Mouse (Mus musculus) embryonic facial prominence, embryonic 14.5 days (tissue): ENCODE data around the gene Hist4h4. TPM values are rescaled to one million over a fixed set of nuclear protein-coding genes. Genes with fewer than 3 reads are reported as not detected.

ENCODE experiments used
- ATAC-seq: fragments of 200-750 bp; cut with Nextera tagmentation; 2 replicates; pipeline ENCODE4 v1.8.0; 2017; ENCODE audit warnings: low read depth, moderate number of reproducible peaks, moderate TSS enrichment
- DNase-seq: peaks from one replicate; pipeline ENCODE4 v3.0.0-alpha.2; 2015; ENCODE audit warnings: low spot score
- H3K27ac ChIP-seq: fragments of 300-500 bp; sonication (generic); replicated peaks from 2 replicates; pipeline ENCODE4 v1.5.1; 2014; ENCODE audit warnings: low read depth, mild to moderate bottlenecking, low read length, moderate library complexity
- H3K27me3 ChIP-seq: fragments of 300-500 bp; sonication (generic); replicated peaks from 2 replicates; pipeline ENCODE4 v1.6.1; 2014; ENCODE audit warnings: low read length; ENCODE audit not compliant: control insufficient read depth, insufficient read depth
- H3K36me3 ChIP-seq: fragments of 300-500 bp; sonication (generic); 2 replicates; pipeline ENCODE4 v1.6.1; 2014; ENCODE audit warnings: low read length, mixed read lengths; ENCODE audit not compliant: control insufficient read depth, insufficient read depth
- H3K4me1 ChIP-seq: fragments of 300-500 bp; sonication (generic); 2 replicates; pipeline ENCODE4 v1.6.1; 2014; ENCODE audit warnings: antibody characterized with exemption, low read length; ENCODE audit not compliant: control insufficient read depth, insufficient read depth
- H3K4me2 ChIP-seq: fragments of 300-500 bp; sonication (generic); 2 replicates; pipeline ENCODE4 v1.6.1; 2014; ENCODE audit warnings: low read depth, mild to moderate bottlenecking, low read length, moderate library complexity, mixed read lengths
- H3K4me3 ChIP-seq: fragments of 300-500 bp; sonication (generic); 2 replicates; pipeline ENCODE4 v1.5.1; 2014; ENCODE audit warnings: low read depth, mild to moderate bottlenecking, low read length
- H3K9ac ChIP-seq: fragments of 300-500 bp; sonication (generic); 2 replicates; pipeline ENCODE4 v1.6.1; 2014; ENCODE audit warnings: low read depth, mild to moderate bottlenecking, low read length, moderate library complexity, mixed read lengths
- H3K9me3 ChIP-seq: fragments of 300-500 bp; sonication (generic); 2 replicates; pipeline ENCODE4 v1.6.1; 2016; ENCODE audit warnings: low read length; ENCODE audit not compliant: control insufficient read depth
- WGBS: fragments of 180-500 bp; shearing (Covaris S2); extraction: QIAGEN DNeasy Blood & Tissue Kit; methylation state at CpG from one replicate; pipeline ENCODE4 v1.1.7; 2014; 5-methylcytosine and 5-hydroxymethylcytosine counted together
- polyA plus RNA-seq: library from polyadenylated mRNA; unstranded; fragments of >200 nt; fragmentation: Nextera tagmentation; extraction: Ambion mirVana; gene quantifications from 2 replicates; pipeline ENCODE4 v1.2.1, GENCODE M21; 2014

Hist4h4 gene
- 0.64 and 1.1 TPM in 2 replicates for polyA plus RNA-seq

- peaks cover 18% of the 10 kb centered on the region for H3K4me1 ChIP-seq
- peak within 1 kb of the TSS; percentile 100 for H3K27ac ChIP-seq
- peak within 1 kb of the TSS; percentile 78 for H3K4me2 ChIP-seq
- WGBS, result under 1% methylated on average over 50 of the region's 50 CpGs
- no peaks in the 10 kb centered on the region for H3K9me3 ChIP-seq
- peak; percentile 97 for DNase-seq
- H3K4me3 ChIP-seq, result peak within 1 kb of the TSS; percentile 67
- H3K9ac ChIP-seq, result peak within 1 kb of the TSS; percentile 93
- no peaks in the 10 kb centered on the region for H3K27me3 ChIP-seq
- H3K36me3 ChIP-seq, result no peaks in the 10 kb centered on the region
- ATAC-seq, result peak; percentile 80
Observed at GRCm38 (mm10) chr6:136803739-136804633, at the start of gene Hist4h4. Gene Hist4h4 (minus strand): TSS chr6:136804415.

- peaks cover 11% of the 10 kb centered on the region for H3K4me1 ChIP-seq
- WGBS, result 22% methylated on average over 3 of the region's 3 CpGs
- H3K27me3 ChIP-seq, result no peaks in the 10 kb centered on the region
- H3K4me2 ChIP-seq, result no peak overlapping the region
- ATAC-seq (0 out of 2 replicates have a peak, but pooled peaks have one; percentile 13), DNase-seq (peak; percentile 68)
- no peaks in the 10 kb centered on the region for H3K36me3 ChIP-seq
- H3K27ac ChIP-seq, result peak overlapping the region; percentile 30; the same call in 1 of the 2 replicates
- H3K9ac ChIP-seq, result no peak overlapping the region
- no peaks in the 10 kb centered on the region for H3K9me3 ChIP-seq
- no peak overlapping the region for H3K4me3 ChIP-seq
Observed at GRCm38 (mm10) chr6:136852762-136853161, 48.5 kb upstream of the Hist4h4 start.

- H3K4me1 ChIP-seq, result peaks cover 9% of the 10 kb centered on the region
- ATAC-seq (no peak), DNase-seq (no peak)
- H3K4me3 ChIP-seq, result no peak overlapping the region
- no peak overlapping the region for H3K9ac ChIP-seq
- WGBS, result 75% methylated on average over 4 of the region's 4 CpGs
- no peak overlapping the region for H3K4me2 ChIP-seq
- H3K9me3 ChIP-seq, result no peaks in the 10 kb centered on the region
- no peaks in the 10 kb centered on the region for H3K36me3 ChIP-seq
- H3K27me3 ChIP-seq, result no peaks in the 10 kb centered on the region
- peak overlapping the region; percentile 30; the same call in 1 of the 2 replicates for H3K27ac ChIP-seq
Observed at GRCm38 (mm10) chr6:136852348-136852747, 48.1 kb upstream of the Hist4h4 start.

- H3K9me3 ChIP-seq, result no peaks in the 10 kb centered on the region
- peaks cover 4% of the 10 kb centered on the region for H3K4me1 ChIP-seq
- no peak overlapping the region for H3K4me3 ChIP-seq
- 69% methylated on average over 6 of the region's 6 CpGs for WGBS
- H3K36me3 ChIP-seq, result no peaks in the 10 kb centered on the region
- no peak for DNase-seq
- H3K4me2 ChIP-seq, result no peak overlapping the region
- no peak overlapping the region for H3K9ac ChIP-seq
- no peaks in the 10 kb centered on the region for H3K27me3 ChIP-seq
- no peak overlapping the region for H3K27ac ChIP-seq
- no peak for ATAC-seq
Observed at GRCm38 (mm10) chr6:136850267-136850666, 46.1 kb upstream of the Hist4h4 start.

GRCm38 (mm10) chr6:136848971-136849370 is 44.8 kb upstream of the Hist4h4 start:
- Histone ChIP-seq H3K36me3 (no peaks in the 10 kb centered on the region), H3K27ac (no peak overlapping the region), H3K9me3 (no peaks in the 10 kb centered on the region), H3K4me1 (peaks cover 4% of the 10 kb centered on the region), H3K27me3 (no peaks in the 10 kb centered on the region), H3K4me2 (no peak overlapping the region), H3K4me3 (no peak overlapping the region), H3K9ac (no peak overlapping the region)
- ATAC-seq (no peak), DNase-seq (no peak)
- 90% methylated on average over 5 of the region's 5 CpGs for WGBS

- 85% methylated on average over 8 of the region's 8 CpGs for WGBS
Observed at GRCm38 (mm10) chr6:136848399-136848798, 44.2 kb upstream of the Hist4h4 start.

GRCm38 (mm10) chr6:136847790-136848189 is 43.6 kb upstream of the Hist4h4 start:
- Histone ChIP-seq H3K4me3 (no peak overlapping the region), H3K27me3 (no peaks in the 10 kb centered on the region), H3K4me1 (peaks cover 2% of the 10 kb centered on the region), H3K9me3 (no peaks in the 10 kb centered on the region), H3K36me3 (no peaks in the 10 kb centered on the region), H3K9ac (no peak overlapping the region), H3K27ac (no peak overlapping the region), H3K4me2 (no peak overlapping the region)
- DNase-seq, result no peak
- no peak for ATAC-seq
- WGBS, result 60% methylated on average over 1 of the region's 2 CpGs

More at GRCm38 (mm10) chr6:136848399-136848798, 44.2 kb upstream of the Hist4h4 start:
- Histone ChIP-seq H3K27me3 (no peaks in the 10 kb centered on the region), H3K4me1 (peaks cover 4% of the 10 kb centered on the region), H3K4me3 (no peak overlapping the region), H3K27ac (no peak overlapping the region), H3K9me3 (no peaks in the 10 kb centered on the region), H3K36me3 (no peaks in the 10 kb centered on the region), H3K4me2 (no peak overlapping the region), H3K9ac (no peak overlapping the region)
- ATAC-seq (no peak), DNase-seq (no peak)

GRCm38 (mm10) chr6:136847267-136847666 is 43.1 kb upstream of the Hist4h4 start:
- ATAC-seq, result no peak
- H3K27ac ChIP-seq, result no peak overlapping the region
- WGBS, result 88% methylated on average over 3 of the region's 3 CpGs

More at GRCm38 (mm10) chr6:136847267-136847666, 43.1 kb upstream of the Hist4h4 start:
- no peak for DNase-seq
- H3K4me2 ChIP-seq, result no peak overlapping the region
- no peak overlapping the region for H3K4me3 ChIP-seq
- no peaks in the 10 kb centered on the region; the same call in 1 of the 2 replicates for H3K4me1 ChIP-seq
- H3K9me3 ChIP-seq, result no peaks in the 10 kb centered on the region
- no peak overlapping the region for H3K9ac ChIP-seq
- no peaks in the 10 kb centered on the region for H3K36me3 ChIP-seq
- no peaks in the 10 kb centered on the region for H3K27me3 ChIP-seq
